Mouse (Mus musculus) liver, embryonic 14.5 days (tissue): Measurements from ENCODE around the gene Tsga10ip.

Experiments
- CTCF ChIP-seq: IDR thresholded peaks from 2 replicates; pipeline ENCODE4 v1.5.1; 2016; ENCODE audit warnings: antibody characterized with exemption, low read depth, control low read depth
- EP300 ChIP-seq: IDR thresholded peaks from 2 replicates; pipeline ENCODE4 v1.6.1; 2016; ENCODE audit warnings: antibody characterized with exemption, low read depth

DNA sequence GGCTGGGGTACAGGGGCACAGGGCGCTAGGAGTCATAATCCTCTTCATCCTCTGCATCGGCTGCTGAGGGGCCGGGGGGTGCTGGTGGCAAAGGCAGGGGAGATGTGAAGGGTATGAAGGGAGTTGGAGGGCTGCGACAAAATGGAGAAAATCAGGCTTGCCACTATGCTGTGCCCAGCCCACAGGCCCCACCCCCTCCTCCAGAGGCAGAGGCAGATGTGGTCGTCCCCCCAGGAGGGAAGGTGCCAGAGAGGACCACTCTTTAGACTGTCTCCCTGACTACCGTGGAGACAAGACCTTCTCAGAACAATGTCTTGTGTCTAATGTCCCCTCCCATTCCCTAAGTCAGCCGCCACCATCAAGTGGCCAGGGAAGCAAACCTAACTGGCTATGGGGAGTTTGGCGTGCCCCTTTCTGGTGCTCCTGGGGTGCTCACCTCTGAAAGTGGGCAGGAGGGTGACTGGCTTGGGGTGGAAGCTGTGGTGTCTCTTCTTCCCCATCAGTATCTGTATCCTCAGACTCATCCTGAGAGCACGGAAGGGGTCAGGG, 20.6 kb upstream of the Tsga10ip start:
- TF ChIP-seq EP300 = no peak
- no peak for TF ChIP-seq CTCF
